Mouse (Mus musculus) lung, postnatal 4 days (tissue): ENCODE measurements at regions not wholly inside any gene's neighbourhood (a gene's known extent, or its start where the extent isn't known, plus 50 kb on each side); places are given as distances from the start of the nearest gene placed in this dataset.

Experiments
- DNase-seq, 2 experiments: peaks; one replicate each; pipeline ENCODE4 v3.0.0; 2021

- no peak for DNase-seq
Measured at GRCm38 (mm10) chr1:69375246-69375645, 267.4 kb upstream of the Erbb4 start.

- DNase-seq, result no peak
Measured at GRCm38 (mm10) chr1:69370078-69370477, 262.2 kb upstream of the Erbb4 start.

GRCm38 (mm10) chr1:69367531-69367930, 259.7 kb upstream of the Erbb4 start:
- DNase-seq, result no peak

GRCm38 (mm10) chr1:69364069-69364468, 256.2 kb upstream of the Erbb4 start:
- DNase-seq, result no peak

GRCm38 (mm10) chr1:69357548-69357947, 249.7 kb upstream of the Erbb4 start:
- DNase-seq, result no peak

GRCm38 (mm10) chr1:69350417-69350816, 242.6 kb upstream of the Erbb4 start:
- no peak for DNase-seq

- no peak for DNase-seq
Measured at GRCm38 (mm10) chr1:69349826-69350225, 242.0 kb upstream of the Erbb4 start.

GRCm38 (mm10) chr1:69342100-69342499, 234.2 kb upstream of the Erbb4 start:
- DNase-seq, result no peak

- DNase-seq, result no peak
Measured at GRCm38 (mm10) chr1:69340481-69340880, 232.6 kb upstream of the Erbb4 start.

- DNase-seq, result no peak
Measured at GRCm38 (mm10) chr1:69331418-69332254, 223.8 kb upstream of the Erbb4 start.

- no peak for DNase-seq
Measured at GRCm38 (mm10) chr1:69329399-69329798, 221.5 kb upstream of the Erbb4 start.

- DNase-seq, result no peak
Measured at GRCm38 (mm10) chr1:69326711-69327110, 218.9 kb upstream of the Erbb4 start.

GRCm38 (mm10) chr1:69319526-69319925, 211.7 kb upstream of the Erbb4 start:
- DNase-seq, result no peak

GRCm38 (mm10) chr1:69296816-69297215, 189.0 kb upstream of the Erbb4 start:
- DNase-seq, result no peak

- DNase-seq, result no peak
Measured at GRCm38 (mm10) chr1:69291329-69291728, 183.5 kb upstream of the Erbb4 start.

GRCm38 (mm10) chr1:69286374-69286773, 178.5 kb upstream of the Erbb4 start:
- no peak for DNase-seq

- peak in 1 of 2 experiments; percentile 21 for DNase-seq
Measured at GRCm38 (mm10) chr1:69277428-69277827, 169.6 kb upstream of the Erbb4 start.

- no peak for DNase-seq
Measured at GRCm38 (mm10) chr1:69247691-69248090, 139.8 kb upstream of the Erbb4 start.

- no peak for DNase-seq
Measured at GRCm38 (mm10) chr1:69242289-69242909, 134.5 kb upstream of the Erbb4 start.

- DNase-seq, result peak; percentile 36 to 57
Measured at GRCm38 (mm10) chr1:69241502-69242214, 133.8 kb upstream of the Erbb4 start.

- DNase-seq, result no peak
Measured at GRCm38 (mm10) chr1:69227864-69228263, 120.0 kb upstream of the Erbb4 start.

- no peak for DNase-seq
Measured at GRCm38 (mm10) chr1:69212896-69213500, 105.1 kb upstream of the Erbb4 start.

GRCm38 (mm10) chr1:69202745-69203144, 94.9 kb upstream of the Erbb4 start:
- DNase-seq, result no peak
